Mouse (Mus musculus): ENCODE data around the gene Olfr800. TPM values are rescaled to one million over a fixed set of nuclear protein-coding genes. Genes with fewer than 3 reads are reported as not detected.

The Olfr800 gene
- not detected in 2 replicates for polyA plus RNA-seq (2012)

GRCm38 (mm10) chr10:129657394-129657793 is at the start of gene Olfr800:
Gene Olfr800 (plus strand): TSS chr10:129657694.

DNA sequence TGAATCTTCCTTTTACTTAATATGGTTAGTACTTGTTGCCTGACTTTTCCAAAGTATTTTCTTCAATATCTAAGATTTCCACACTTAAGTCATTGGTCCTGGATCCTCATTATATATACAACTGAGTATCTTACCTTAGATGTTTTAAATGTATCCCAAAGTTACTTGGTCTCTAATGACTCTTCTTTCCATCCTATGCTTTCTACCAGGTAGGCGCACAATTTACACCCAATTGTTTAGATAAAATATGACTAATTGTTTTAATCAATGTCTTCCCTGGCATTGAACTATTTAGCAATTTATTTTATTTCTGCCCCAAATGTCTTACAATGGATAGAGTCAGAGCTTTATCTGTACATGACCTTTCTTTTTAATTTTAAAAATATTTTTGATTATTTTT is 45.0 kb upstream of the Olfr800 start, which contains the start of gene Olfr796:
Gene Olfr796 (minus strand): TSS at position 101 of the 400 bp plus-strand sequence.

GRCm38 (mm10) chr10:129627834-129628233 is 29.7 kb upstream of the Olfr800 start, which contains the start of gene Olfr798:
Gene Olfr798 (minus strand): TSS chr10:129627934.

GRCm38 (mm10) chr10:129637184-129637583 is 20.3 kb upstream of the Olfr800 start, which contains the start of gene Olfr799:
Gene Olfr799 (plus strand): TSS chr10:129637484.

GRCm38 (mm10) chr10:129673765-129674164 is 16.3 kb downstream of the Olfr800 start, which contains the start of gene Olfr801:
Gene Olfr801 (minus strand): TSS chr10:129673865.

GRCm38 (mm10) chr10:129688069-129688468 is 30.6 kb downstream of the Olfr800 start, which contains the start of gene Olfr802:
Gene Olfr802 (minus strand): TSS chr10:129688169.

DNA sequence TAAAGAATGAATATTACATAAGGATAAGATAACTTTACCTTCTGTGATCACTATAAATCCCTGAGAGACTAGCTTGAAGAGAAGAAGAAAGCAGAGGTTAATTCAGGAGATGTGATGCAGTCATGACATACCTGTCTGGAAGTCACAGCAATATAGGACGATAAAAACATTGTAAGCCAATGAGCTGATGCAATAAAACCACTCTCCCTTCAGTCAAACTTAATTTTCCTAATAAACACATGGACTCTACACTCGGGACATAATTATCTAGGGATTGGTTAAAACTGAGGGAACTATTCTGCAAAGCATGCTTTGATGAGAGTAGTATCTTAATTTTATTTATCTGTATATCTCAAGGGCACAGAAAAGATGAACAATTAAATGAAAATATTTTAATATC is 36.7 kb downstream of the Olfr800 start, which contains the start of gene Olfr803:
Gene Olfr803 (minus strand): TSS at position 101 of the 400 bp plus-strand sequence.

GRCm38 (mm10) chr10:129702910-129703309 is 45.4 kb downstream of the Olfr800 start, which contains the start of gene Olfr804:
Gene Olfr804 (plus strand): TSS chr10:129703210.

Other genes starting within 250 kb of the Olfr800 start
- not detected in 2 replicates for gene Olfr786, start 230.4 kb upstream of the Olfr800 start, polyA plus RNA-seq (2012)
- gene Olfr787, start 195.8 kb upstream of the Olfr800 start, polyA plus RNA-seq (2012) = not detected in 2 replicates
- not detected in 2 replicates for gene Olfr788, start 186.7 kb upstream of the Olfr800 start, polyA plus RNA-seq (2012)
- gene Olfr789, start 172.9 kb upstream of the Olfr800 start, polyA plus RNA-seq (2012) = not detected in 2 replicates
- gene Olfr790, start 159.2 kb upstream of the Olfr800 start, polyA plus RNA-seq (2012) = not detected in 2 replicates
- not detected in 2 replicates for gene Olfr791, start 135.9 kb upstream of the Olfr800 start, polyA plus RNA-seq (2012)
- not detected in 2 replicates for gene Olfr792, start 118.5 kb upstream of the Olfr800 start, polyA plus RNA-seq (2012)
- gene Olfr794, start 90.0 kb upstream of the Olfr800 start, polyA plus RNA-seq (2012) = not detected in 2 replicates
- gene Olfr796, start 45.1 kb upstream of the Olfr800 start, polyA plus RNA-seq (2012) = not detected in 2 replicates
- not detected in 2 replicates for gene Olfr798, start 29.8 kb upstream of the Olfr800 start, polyA plus RNA-seq (2012)
- gene Olfr799, start 20.2 kb upstream of the Olfr800 start, polyA plus RNA-seq (2012) = not detected in 2 replicates
- gene Olfr801, start 16.2 kb downstream of the Olfr800 start, polyA plus RNA-seq (2012) = not detected in 2 replicates
- not detected in 2 replicates for gene Olfr802, start 30.5 kb downstream of the Olfr800 start, polyA plus RNA-seq (2012)
- gene Olfr803, start 36.6 kb downstream of the Olfr800 start, polyA plus RNA-seq (2012) = not detected in 2 replicates
- not detected in 2 replicates for gene Olfr804, start 45.5 kb downstream of the Olfr800 start, polyA plus RNA-seq (2012)
- gene Olfr805, start 71.7 kb downstream of the Olfr800 start, polyA plus RNA-seq (2012) = not detected in 2 replicates
- not detected in 2 replicates for gene Olfr806, start 84.2 kb downstream of the Olfr800 start, polyA plus RNA-seq (2012)
- gene Olfr807, start 100.1 kb downstream of the Olfr800 start, polyA plus RNA-seq (2012) = not detected in 2 replicates
- 0.02 TPM in 1 of 2 replicates, not detected in the other for gene Olfr808, start 107.8 kb downstream of the Olfr800 start, polyA plus RNA-seq (2012)
- not detected in 2 replicates for gene Olfr809, start 116.9 kb downstream of the Olfr800 start, polyA plus RNA-seq (2012)
- not detected in 2 replicates for gene Olfr810, start 137.2 kb downstream of the Olfr800 start, polyA plus RNA-seq (2012)
- not detected in 2 replicates for gene Olfr811, start 146.7 kb downstream of the Olfr800 start, polyA plus RNA-seq (2012)
- gene Olfr812, start 188.4 kb downstream of the Olfr800 start, polyA plus RNA-seq (2012) = not detected in 2 replicates
- not detected in 2 replicates for gene Olfr813, start 197.7 kb downstream of the Olfr800 start, polyA plus RNA-seq (2012)
- not detected in 2 replicates for gene Olfr814, start 222.2 kb downstream of the Olfr800 start, polyA plus RNA-seq (2012)
- gene Olfr815, start 248.2 kb downstream of the Olfr800 start, polyA plus RNA-seq (2012) = not detected in 2 replicates

Measured in megakaryocyte-erythroid progenitor cell, adult 5 weeks (primary cell).